Mouse (Mus musculus) kidney, postnatal 0 days (tissue): ENCODE data around the gene Prkar1b. TPM values are rescaled to one million over a fixed set of nuclear protein-coding genes. Genes with fewer than 3 reads are reported as not detected.

Experiments used
- ATAC-seq: fragments of 200-750 bp; cut with Nextera tagmentation; replicated peaks from 2 replicates; pipeline ENCODE4 v1.8.0; 2017; ENCODE audit warnings: low read depth, moderate number of reproducible peaks, moderate TSS enrichment, moderate library complexity; ENCODE audit not compliant: low FRiP score
- DNase-seq: peaks from one replicate; pipeline ENCODE4 v3.0.0-alpha.2; 2016; ENCODE audit warnings: low spot score
- H3K27ac ChIP-seq: fragments of 300-500 bp; sonication (generic); 2 replicates; pipeline ENCODE4 v1.5.1; 2014; ENCODE audit warnings: mild to moderate bottlenecking
- H3K27me3 ChIP-seq: fragments of 300-500 bp; sonication (generic); 2 replicates; pipeline ENCODE4 v1.6.1; 2014; ENCODE audit warnings: low read length, mixed read lengths; ENCODE audit not compliant: insufficient read depth
- H3K36me3 ChIP-seq: fragments of 300-500 bp; sonication (generic); 2 replicates; pipeline ENCODE4 v1.6.1; 2014; ENCODE audit warnings: low read length, mixed read lengths; ENCODE audit not compliant: insufficient read depth
- H3K4me1 ChIP-seq: fragments of 300-500 bp; sonication (generic); replicated peaks from 2 replicates; pipeline ENCODE4 v1.6.1; 2014; ENCODE audit warnings: antibody characterized with exemption, low read length, mixed read lengths; ENCODE audit not compliant: insufficient read depth
- H3K4me2 ChIP-seq: fragments of 300-500 bp; sonication (generic); 2 replicates; pipeline ENCODE4 v1.6.1; 2014; ENCODE audit warnings: mild to moderate bottlenecking, low read length, moderate library complexity, mixed read lengths
- H3K4me3 ChIP-seq: fragments of 300-500 bp; sonication (generic); replicated peaks from 2 replicates; pipeline ENCODE4 v1.5.1; 2014; ENCODE audit warnings: low read depth, low read length
- H3K9ac ChIP-seq: fragments of 300-500 bp; sonication (generic); 2 replicates; pipeline ENCODE4 v1.6.1; 2014; ENCODE audit warnings: low read depth, low read length
- H3K9me3 ChIP-seq: fragments of 300-500 bp; sonication (generic); replicated peaks from 2 replicates; pipeline ENCODE4 v1.6.1; 2016; ENCODE audit warnings: low read length, inconsistent platforms, mixed read lengths
- CTCF ChIP-seq: IDR thresholded peaks from 2 replicates; pipeline ENCODE4 v1.5.1; 2016; ENCODE audit warnings: antibody characterized with exemption, low read depth, mild to moderate bottlenecking, moderate library complexity
- WGBS: fragments of 180-500 bp; shearing (Covaris S2); extraction: QIAGEN DNeasy Blood & Tissue Kit; methylation state at CpG from one replicate; pipeline ENCODE4 v1.1.7; 2014; 5-methylcytosine and 5-hydroxymethylcytosine counted together
- polyA plus RNA-seq: library from polyadenylated mRNA; unstranded; fragments of >200 nt; fragmentation: Nextera tagmentation; extraction: Ambion mirVana; gene quantifications from 2 replicates; pipeline ENCODE4 v1.2.1, GENCODE M21; 2015

The Prkar1b gene
- polyA plus RNA-seq, 1 experiment from 2014 or later: 19.3 TPM

DNA sequence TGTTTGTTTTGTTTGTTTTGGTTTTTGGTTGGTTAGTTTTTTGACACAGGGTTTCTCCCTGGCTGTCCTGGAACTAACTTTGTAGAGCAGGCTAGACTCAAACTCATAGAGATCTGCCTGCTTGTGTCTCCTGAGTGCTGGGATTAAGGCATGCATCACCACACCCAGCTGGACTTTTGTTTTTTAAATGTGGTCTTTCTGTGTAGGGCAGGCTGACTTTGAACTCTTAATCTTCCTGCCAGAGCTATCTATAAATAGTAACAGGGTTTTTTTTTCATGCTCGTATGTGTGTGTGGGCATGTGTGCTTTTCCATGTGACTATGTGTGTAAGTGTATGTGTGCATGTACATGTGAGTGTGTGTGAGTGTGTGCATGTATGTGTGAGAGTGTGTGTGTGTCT is 17.7 kb upstream of the Prkar1b start:
- H3K4me1 ChIP-seq: no peaks in the 10 kb centered on the region
- ATAC-seq (no peak), DNase-seq (no peak)
- H3K27ac ChIP-seq: no peak overlapping the region
- no peaks in the 10 kb centered on the region for H3K9me3 ChIP-seq
- TF ChIP-seq CTCF: no peak
- peaks cover 45% of the 10 kb centered on the region for H3K36me3 ChIP-seq
- H3K4me2 ChIP-seq: no peak overlapping the region
- no peaks in the 10 kb centered on the region for H3K27me3 ChIP-seq
- no peak overlapping the region for H3K4me3 ChIP-seq
- 74% methylated on average over 1 of the region's 1 CpGs for WGBS
- H3K9ac ChIP-seq: no peak overlapping the region

DNA sequence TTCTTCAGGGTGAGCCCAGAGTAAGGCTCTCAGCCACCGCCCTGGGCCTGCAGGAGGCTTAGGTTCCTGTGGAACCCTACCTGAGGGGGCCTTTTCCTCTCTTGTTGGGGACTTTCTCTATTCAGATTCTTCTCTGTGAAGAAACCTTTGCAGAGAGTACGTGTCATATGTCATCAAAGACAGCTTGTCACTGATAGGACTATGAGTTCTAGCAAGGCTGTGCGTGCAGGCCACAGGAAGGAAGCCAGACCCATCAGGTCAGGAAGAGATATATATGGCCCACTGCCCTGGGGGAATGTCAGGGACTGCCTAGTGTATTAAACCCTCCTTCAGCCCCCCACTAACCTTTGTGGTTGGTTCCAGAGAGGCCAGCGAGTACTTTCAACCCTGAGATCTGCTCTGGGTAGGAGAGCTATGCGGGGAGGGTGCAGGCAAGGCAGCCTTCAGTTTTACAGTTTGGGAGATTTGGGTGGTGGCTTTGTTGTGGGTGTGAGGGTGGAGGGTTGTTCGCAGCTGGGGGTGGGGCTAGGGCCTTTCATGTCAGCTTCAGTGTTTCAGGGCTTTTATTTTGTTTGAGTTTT is 17.1 kb upstream of the Prkar1b start:
- Histone ChIP-seq H3K9me3 (no peaks in the 10 kb centered on the region), H3K9ac (no peak overlapping the region), H3K4me3 (no peak overlapping the region), H3K4me1 (no peaks in the 10 kb centered on the region), H3K36me3 (peaks cover 47% of the 10 kb centered on the region), H3K27me3 (no peaks in the 10 kb centered on the region), H3K27ac (no peak overlapping the region), H3K4me2 (no peak overlapping the region)
- DNase-seq (peak; percentile 4), ATAC-seq (no peak)
- no peak for TF ChIP-seq CTCF
- 70% methylated on average over 6 of the region's 6 CpGs for WGBS

GRCm38 (mm10) chr5:139161632-139162031 is 11.8 kb upstream of the Prkar1b start:
- TF ChIP-seq CTCF: no peak
- 75% methylated on average over 10 of the region's 10 CpGs for WGBS
- H3K9ac ChIP-seq: no peak overlapping the region
- H3K36me3 ChIP-seq: peaks cover 28% of the 10 kb centered on the region
- H3K4me3 ChIP-seq: no peak overlapping the region
- DNase-seq (no peak), ATAC-seq (no peak)
- H3K4me1 ChIP-seq: no peaks in the 10 kb centered on the region
- no peaks in the 10 kb centered on the region for H3K27me3 ChIP-seq
- H3K27ac ChIP-seq: no peak overlapping the region
- no peaks in the 10 kb centered on the region for H3K9me3 ChIP-seq
- no peak overlapping the region for H3K4me2 ChIP-seq

DNA sequence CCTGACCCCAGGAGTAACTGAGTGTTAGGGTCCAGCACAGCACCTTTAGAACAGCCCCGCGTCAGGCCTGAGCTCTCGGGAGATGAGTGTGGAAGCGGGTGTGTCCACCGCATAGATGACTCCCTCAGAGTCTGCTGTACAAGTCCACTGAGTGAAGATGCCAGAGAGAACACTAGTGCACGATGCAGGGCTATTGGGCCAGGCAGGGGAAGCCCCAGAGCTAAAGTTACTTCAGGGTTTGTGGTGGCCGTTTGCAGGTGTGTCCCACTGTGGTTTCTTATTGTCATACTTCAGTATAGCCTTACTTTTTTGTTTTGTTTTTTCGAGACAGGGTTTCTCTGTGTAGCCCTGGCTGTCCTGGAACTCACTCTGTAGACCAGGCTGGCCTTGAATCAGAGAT is 11.1 kb upstream of the Prkar1b start:
- Histone ChIP-seq H3K9ac (no peak overlapping the region), H3K9me3 (no peaks in the 10 kb centered on the region), H3K27ac (no peak overlapping the region), H3K36me3 (peaks cover 27% of the 10 kb centered on the region), H3K4me3 (no peak overlapping the region), H3K4me1 (no peaks in the 10 kb centered on the region), H3K4me2 (no peak overlapping the region), H3K27me3 (no peaks in the 10 kb centered on the region)
- WGBS: 88% methylated on average over 8 of the region's 8 CpGs
- no peak for TF ChIP-seq CTCF
- DNase-seq (no peak), ATAC-seq (no peak)

GRCm38 (mm10) chr5:139150603-139151031 is 816 bp upstream of the Prkar1b start:
- under 1% methylated on average over 42 of the region's 45 CpGs for WGBS
- 0 out of 2 replicates have a peak, but pooled peaks cover 3% of the 10 kb centered on the region for H3K4me1 ChIP-seq
- peak overlapping the region; percentile 68 for H3K4me3 ChIP-seq
- no peaks in the 10 kb centered on the region for H3K9me3 ChIP-seq
- peak overlapping the region; percentile 66 for H3K27ac ChIP-seq
- peak overlapping the region; percentile 86 for H3K4me2 ChIP-seq
- no peak; the same call in none of the 2 replicates for ATAC-seq
- H3K27me3 ChIP-seq: no peaks in the 10 kb centered on the region
- no peak for DNase-seq
- peaks cover 34% of the 10 kb centered on the region for H3K36me3 ChIP-seq
- H3K9ac ChIP-seq: peak overlapping the region; percentile 64
- no peak for TF ChIP-seq CTCF

DNA sequence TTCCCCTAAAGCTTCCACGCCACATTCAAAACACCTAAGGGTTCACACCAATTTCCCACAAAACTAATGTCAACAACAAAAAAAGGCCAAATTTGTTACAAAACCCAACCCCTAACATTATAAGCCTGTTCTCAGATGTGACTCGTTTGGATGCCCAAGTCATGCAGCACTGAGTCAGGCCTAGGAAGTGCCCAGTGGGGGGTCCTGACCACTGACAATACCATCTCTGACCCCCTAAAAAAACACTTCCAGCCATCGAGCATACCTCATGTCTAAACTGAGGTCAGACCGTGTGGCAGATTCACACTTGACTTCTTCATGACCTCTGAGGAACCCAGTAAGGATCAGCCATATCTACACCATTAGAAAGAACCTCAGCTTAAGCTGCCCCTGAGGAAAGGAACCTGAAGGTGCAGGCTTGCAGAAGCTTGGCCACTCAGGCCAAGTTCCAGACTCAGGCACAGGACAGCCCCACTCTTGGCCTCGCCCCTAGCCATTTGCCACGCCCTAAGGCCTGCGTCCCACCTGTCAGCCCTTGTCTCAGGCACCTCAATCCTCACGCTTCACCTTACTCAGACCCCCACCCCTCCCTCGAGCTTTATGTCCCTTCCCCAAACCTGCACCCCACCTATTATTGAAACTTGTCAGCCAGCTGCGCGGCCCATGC is 662 bp downstream of the Prkar1b start:
- WGBS: 19% methylated on average over 11 of the region's 11 CpGs
- no peak for TF ChIP-seq CTCF
- peak overlapping the region; percentile 65 for H3K27ac ChIP-seq

More for the DNA sequence above, 662 bp downstream of the Prkar1b start:
- Histone ChIP-seq H3K36me3 (peaks cover 22% of the 10 kb centered on the region), H3K9ac (peak overlapping the region; percentile 31; the same call in 1 of the 2 replicates), H3K27me3 (no peaks in the 10 kb centered on the region), H3K4me2 (peak overlapping the region; percentile 45), H3K9me3 (no peaks in the 10 kb centered on the region), H3K4me1 (0 out of 2 replicates have a peak, but pooled peaks cover 3% of the 10 kb centered on the region), H3K4me3 (peak overlapping the region; percentile 68)
- peak; percentile 81 for ATAC-seq
- DNase-seq: no peak
